Mouse (Mus musculus) left cerebral cortex, postnatal 10 days (tissue): ENCODE data around the gene Gch1. TPM values are rescaled to one million over a fixed set of nuclear protein-coding genes. Genes with fewer than 3 reads are reported as not detected.

Experiments
- DNase-seq, 2 experiments: peaks; one replicate each; pipeline ENCODE4 v3.0.0; 2021 to 2022; ENCODE audit warnings: low spot score in 2 of 2, mixed read lengths in 1 of 2; ENCODE audit errors: extremely low spot score in 1 of 2
- intact Hi-C: fragments of 180-260 bp; cut with DNase I; formaldehyde crosslinking; loops from one replicate; pipeline ENCODE4 v1.15.1; 2025
- total RNA-seq, 2 experiments: library from RNA; stranded (reverse); gene quantifications; 2 replicates each; pipeline ENCODE4 v1.2.3; 2021

Gene Gch1
- total RNA-seq, 2 experiments from 2014 or later, result 1.1 to 1.4 TPM

DNA sequence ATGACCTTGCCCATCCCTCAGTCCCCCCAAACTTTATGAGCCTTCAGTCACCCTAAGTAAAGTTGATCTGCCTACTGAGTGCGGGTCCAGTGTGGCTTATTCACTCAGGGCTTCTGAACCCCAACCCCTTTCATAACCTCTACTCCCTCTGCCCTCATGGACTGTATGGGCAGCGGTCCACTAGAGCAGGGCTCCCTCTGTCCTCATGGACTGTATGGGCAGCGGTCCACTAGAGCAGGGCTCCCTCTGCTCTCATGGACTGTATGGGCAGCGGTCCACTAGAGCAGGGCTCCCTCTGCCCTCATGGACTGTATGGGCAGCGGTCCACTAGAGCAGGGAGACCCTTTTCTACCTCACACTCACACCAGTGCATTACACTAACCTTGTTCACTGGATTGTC is 13.0 kb downstream of the Gch1 start:
- intact Hi-C loops, result no loop called here
- DNase-seq, result no peak

DNA sequence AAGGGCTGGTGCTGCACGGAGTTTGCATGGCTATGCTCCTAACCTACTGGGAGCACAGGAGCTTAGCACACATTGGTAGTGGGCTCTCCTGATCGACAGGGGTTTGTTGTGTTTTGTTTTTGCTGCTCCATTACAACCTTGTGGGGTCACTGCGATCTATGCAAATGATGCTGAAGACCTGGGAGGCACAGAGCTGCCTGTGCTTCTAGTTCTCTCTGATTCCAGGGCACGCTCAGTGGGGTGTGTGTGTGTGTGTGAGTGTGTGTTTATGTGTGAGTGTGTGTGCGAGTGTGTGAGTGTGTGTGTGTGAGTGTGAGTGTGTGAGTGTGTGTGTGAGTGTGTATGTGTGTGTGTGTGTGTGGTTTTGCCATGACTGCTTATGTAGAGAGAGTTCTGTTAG is 14.1 kb downstream of the Gch1 start:
- no peak for DNase-seq
- intact Hi-C loops, result no loop called here

DNA sequence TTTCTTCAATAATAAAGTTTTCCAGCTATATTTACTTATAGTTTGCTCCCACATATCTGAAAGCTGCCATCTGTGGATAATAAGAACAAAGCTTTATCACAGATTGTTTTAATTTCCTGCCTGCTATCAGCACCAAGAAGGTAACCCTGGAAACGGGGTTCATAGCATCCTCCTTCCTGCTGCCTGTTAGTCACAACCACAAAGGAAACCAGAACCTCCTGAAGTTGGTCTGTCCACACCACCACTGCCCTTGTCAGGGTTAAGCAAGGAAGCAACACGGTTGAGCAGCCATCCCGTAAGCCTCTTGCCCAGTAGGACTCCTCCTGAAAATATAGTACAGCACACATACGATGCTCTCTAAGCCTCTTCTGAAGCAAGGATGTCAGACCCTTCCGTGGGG is 17.1 kb downstream of the Gch1 start:
- intact Hi-C loops, result no loop called here

DNA sequence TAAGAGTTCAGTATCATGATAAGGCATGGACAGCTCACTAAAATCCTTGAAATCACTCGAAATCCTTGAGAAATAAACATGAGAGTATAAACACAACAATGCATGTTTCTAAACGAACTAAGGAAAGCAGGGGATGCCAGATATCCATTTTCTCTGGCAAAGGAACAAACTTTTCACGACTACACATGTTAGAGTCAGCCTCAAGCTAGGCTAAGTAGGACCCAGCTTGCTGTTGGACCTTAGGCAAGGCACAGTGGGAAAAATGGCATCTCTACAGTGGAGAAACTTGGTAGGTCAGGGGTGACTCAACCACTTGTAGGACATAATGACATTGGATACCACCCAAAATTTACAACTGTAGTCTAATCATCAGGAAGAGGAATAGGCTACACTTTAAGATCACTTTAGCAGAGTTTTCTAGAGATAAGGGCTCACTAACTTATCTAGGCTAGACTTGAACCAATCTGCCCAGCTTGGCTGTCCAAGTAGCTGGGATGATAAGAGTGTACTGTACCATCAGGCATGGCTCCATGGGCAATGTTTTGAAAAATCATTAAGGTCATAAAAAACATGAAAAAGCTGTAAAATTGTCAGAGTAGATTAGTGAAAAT is 18.6 kb downstream of the Gch1 start:
- intact Hi-C loops, result no loop called here
- DNase-seq, result no peak

More for the DNA sequence above, 17.1 kb downstream of the Gch1 start:
- no peak for DNase-seq

DNA sequence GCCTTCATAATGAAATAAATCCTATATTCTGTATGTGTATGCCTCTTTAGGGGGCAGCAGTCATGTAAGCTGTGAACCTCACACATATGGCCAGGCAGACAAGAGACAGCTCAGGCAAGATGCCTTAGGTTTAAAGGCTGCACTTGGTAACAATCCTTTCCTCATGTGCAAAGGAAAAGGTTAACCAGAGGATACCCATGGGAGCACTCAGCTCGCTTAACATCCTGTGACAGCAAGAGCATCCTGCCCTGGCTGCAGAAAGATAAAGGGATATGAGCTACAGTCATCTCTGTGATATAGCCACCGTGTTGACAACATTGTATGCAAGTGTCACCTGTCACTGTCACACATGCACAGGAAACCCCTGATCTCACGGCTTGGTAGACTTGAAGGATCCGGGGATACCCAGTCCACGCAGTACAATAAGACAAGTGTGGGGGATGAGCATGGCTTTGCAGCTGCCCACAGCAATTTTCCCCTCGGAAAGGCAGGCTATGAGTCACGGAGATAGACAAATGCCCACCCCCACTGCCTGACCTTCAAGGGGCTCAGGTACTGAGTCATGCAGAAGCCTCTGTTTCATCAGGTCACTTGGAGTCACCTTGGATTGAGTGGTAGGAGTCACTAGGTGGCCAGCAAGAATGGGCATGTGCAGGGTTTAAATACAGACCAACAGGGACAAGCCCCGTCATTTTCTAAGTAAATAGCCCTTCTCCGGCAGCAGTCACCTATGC is 19.4 kb downstream of the Gch1 start:
- no peak for DNase-seq
- intact Hi-C loops, result no loop called here

DNA sequence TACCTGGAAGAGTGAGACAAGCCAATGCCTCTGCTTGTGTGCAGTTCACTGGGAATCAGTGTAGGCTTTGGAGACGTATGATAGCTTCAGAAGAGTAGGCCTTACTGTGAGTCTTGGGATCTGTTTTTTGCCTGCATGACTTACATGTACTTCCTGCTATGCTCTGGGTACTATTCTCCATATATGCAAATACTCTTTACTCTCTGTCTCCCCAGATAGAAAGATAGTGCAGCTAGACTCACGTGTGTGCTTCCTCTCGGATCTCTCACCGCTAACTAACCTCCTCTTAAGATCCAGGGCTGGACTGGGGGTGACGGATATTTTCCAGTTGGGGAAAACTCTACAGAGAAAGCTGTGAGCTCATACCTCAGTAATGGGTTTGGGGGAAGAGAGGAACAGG is 23.5 kb downstream of the Gch1 start:
- intact Hi-C loops, result no loop called here
- DNase-seq, result no peak

DNA sequence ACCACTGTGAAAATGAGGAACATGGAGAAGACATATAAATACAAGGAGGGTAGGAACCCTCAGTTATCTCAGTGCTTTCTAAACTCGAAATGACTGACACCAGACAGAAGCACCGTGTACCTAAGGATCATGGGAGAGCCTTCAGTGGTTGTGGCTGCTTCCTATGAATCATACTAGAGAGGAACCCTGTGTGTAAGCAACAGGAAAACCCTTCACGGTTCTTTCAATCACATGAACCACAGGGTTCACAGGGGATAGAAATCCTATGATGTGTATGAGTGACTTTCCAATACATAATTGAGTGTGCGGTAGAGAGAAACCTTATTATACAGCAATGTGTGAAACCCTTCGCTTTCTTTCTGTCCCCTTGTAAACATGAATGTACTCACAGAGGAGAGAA is 24.1 kb downstream of the Gch1 start:
- intact Hi-C loops, result no loop called here
- no peak for DNase-seq

DNA sequence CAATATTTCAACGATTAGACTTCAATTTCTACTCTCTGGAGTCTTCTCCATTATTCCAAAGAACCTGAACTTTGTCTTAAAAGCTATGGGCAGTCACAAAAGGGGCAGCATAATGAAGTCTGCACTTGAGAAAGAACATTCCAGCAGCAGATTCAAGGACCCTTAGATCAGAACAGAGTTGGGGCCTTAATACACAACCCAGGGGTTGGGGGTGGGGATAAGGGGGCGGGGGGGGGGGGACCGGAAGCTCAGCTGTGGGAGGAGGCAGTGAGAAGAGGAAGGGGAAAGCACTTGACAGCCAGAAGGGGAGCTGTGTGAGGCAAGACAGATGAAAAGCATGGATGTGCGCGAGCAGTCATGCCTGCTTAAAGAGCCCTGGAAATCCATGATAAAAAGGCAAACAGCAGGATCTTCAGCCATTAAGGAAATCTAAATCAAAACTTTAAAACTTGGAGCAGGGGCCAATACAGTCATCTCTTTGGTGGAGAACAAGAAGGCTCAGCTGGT is 27.2 kb downstream of the Gch1 start:
- intact Hi-C loops, result no loop called here
- no peak for DNase-seq

DNA sequence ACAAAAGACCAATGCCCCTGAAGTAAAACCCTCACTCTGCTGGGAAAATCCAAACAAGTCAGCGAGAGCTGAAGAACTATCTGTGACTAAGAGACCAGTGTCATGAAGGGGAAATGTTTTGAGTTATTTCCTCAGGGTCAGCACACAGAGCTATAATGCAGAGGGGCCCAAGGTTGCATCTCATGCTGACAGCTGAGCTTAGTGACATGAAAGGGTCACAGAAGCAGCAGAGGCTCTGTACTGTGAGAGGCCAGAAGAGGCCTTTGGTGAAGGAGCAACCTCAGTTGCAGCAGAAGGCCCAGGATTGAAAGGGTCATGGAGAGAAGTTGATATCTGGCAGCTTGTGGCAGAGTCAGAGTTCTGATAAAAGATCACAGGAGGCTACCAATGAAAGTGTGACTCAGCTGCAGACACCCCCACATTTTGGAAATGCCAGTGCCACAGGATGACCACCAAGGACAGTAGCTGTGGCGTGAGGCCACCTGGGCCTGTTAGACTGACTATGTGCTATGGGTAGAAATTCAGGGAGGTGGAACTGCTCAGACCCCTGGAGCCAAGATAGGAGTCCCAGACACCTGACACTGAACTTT is 29.1 kb downstream of the Gch1 start:
- DNase-seq, result no peak
- intact Hi-C loops, result no loop called here

DNA sequence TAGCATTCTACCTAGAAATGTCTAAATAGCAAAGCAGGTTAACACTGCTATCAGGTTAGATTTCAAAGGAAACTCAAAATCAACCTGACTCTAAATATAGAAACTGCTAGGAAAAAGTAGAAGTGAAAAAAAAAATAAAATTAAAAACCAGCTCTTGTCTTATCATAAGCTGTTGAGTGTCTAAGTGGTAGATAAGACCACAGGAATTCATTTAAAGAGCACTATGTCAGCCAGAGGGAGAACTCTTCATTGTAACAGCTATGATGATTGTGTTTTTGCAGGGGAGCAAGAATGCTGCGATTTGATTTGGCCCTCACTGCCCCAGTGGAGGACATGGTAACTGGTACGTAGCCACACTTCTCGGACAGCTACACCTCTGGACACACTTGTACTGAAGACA is 34.9 kb downstream of the Gch1 start:
- DNase-seq, result no peak
- intact Hi-C loops, result no loop called here

DNA sequence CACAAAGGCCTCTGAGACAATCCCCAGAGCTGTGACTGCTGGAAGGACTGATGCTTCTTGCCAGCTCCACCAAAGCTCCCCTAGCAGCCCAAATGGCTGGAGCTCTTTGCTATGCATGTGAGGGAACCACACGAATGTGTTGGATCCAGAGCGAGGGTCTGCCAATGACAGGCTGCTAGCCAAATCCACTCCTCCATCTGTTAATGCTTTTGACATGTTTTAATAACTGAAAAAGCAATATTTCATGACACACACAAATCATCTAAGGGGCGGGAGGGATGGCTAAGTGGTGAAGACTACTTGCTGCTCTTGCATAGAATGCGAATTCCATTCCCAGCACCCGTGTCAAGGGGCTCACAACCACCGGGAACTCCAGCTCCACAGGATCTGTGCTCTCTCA is 37.9 kb downstream of the Gch1 start:
- no peak for DNase-seq

DNA sequence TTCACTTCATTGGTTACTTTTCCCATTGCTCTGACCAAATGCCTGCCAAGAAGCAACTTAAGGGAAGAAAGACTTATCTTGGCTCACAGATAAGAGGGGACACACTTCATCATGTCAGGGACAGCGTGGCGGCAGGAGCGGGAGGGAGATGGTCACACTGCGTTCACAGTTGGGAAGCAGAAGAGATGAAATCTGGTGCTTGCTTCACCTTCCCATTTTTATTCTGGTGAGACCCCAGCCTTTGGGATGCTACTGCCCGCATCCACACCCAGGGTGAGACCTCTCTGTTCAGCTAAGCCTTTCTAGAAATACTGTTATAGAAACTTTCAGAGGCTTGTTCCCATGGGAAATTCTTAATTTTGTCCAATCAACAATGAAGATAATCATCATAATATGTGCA is 44.9 kb downstream of the Gch1 start:
- no peak for DNase-seq
- intact Hi-C loops, result no loop called here

More for the DNA sequence above, 37.9 kb downstream of the Gch1 start:
- intact Hi-C loops, result no loop called here

DNA sequence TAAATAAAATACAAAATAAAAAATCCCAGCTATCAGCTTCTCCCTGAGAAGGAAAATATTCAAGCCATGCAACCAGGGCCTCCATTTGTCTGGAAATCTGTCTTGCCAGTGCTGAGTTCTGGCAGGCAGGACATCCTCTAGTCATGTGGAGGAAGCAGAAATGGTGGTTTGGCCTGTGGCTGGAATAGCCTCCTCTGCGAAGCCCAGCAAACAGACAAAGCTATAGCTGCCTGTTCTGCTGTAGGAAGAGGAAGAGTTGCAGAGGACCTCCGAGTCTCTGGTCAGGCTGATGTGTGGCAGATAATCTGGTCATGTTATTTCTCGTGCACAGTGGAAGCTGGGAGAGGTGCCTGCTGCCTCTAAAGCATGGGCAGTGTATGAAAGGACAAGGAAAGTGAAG is 50.4 kb downstream of the Gch1 start:
- intact Hi-C loops, result no loop called here
- no peak for DNase-seq

DNA sequence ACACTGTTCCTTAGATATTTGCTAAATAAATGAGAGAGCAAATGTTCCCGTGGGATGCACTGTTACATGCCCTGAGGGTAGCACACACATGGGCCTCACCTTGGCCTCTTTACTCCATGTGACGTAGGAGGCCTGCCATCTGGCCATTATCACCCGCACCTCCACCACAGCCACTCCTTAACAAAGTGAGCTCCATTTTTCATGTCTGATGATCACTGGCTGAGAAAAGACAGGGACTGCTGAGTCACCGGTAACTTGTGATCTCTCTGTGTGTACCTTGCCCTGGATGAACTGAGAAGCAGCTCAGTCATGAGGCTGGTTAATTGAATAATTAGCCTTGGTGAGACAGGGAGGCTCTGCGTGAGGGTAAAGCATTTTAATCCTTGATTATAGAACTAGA is 52.6 kb downstream of the Gch1 start:
- DNase-seq, result no peak
- intact Hi-C loops, result no loop called here

DNA sequence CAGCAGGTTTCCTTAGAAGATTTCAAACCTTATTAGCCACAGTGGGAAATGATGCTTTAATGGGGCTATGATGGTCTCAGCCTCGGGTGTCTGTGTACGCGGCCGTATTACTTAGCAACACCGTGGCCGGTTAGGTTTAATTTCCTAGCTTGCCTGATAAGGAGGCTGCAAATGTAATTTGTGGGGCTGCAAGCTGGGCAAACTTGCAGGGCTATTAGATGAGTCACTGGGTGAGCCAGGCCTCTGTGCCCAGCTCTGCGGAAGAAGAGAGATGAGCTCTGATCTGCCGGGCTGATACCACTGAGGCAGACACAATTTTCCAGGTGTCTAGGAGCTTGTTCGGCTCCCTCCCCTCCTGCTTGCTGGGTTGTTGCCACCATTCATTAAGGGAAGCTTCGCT is 55.3 kb downstream of the Gch1 start:
- no peak for DNase-seq
- intact Hi-C loops, result no loop called here

DNA sequence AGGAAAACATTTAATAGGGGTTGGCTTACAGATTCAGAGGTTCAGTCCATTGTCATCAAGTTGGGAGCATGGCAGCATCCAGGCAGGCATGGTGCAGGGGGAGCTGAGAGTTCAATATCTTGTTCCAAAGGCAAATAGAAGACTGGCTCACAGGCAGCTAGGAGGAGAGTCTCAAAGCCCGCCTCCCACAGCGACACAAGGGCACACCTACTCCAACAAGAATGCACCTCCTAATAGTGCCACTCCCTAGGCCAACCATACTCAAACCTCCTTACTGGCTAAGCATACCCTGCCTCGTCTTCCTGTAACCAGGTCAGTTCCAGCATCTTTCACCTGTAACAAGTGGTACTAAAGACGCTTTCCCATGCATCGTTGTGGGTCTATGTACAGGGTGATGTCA is 61.2 kb downstream of the Gch1 start:
- intact Hi-C loops, result no loop called here
- DNase-seq, result peak in 1 of 2 experiments; percentile 3

DNA sequence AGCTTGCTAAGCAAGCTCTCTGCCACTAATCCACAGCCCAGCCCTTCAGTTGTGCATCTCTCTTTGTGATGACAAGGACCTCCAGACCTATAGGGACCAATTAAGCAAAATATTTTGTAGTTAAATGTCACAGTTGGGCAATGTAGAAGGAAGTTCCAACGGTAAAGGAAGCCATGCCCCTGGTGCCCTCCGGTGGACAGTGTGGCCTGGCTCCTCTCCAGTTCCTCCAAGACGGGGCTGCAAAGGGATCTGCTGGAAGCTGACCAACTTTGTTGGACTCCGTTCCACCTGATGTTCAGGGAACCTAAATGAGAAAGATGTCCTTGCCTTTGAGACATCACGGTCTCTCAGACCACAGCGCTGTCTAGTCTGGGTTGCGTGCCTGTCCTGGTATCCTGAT is 71.7 kb downstream of the Gch1 start:
- intact Hi-C loops, result no loop called here
- DNase-seq, result no peak

DNA sequence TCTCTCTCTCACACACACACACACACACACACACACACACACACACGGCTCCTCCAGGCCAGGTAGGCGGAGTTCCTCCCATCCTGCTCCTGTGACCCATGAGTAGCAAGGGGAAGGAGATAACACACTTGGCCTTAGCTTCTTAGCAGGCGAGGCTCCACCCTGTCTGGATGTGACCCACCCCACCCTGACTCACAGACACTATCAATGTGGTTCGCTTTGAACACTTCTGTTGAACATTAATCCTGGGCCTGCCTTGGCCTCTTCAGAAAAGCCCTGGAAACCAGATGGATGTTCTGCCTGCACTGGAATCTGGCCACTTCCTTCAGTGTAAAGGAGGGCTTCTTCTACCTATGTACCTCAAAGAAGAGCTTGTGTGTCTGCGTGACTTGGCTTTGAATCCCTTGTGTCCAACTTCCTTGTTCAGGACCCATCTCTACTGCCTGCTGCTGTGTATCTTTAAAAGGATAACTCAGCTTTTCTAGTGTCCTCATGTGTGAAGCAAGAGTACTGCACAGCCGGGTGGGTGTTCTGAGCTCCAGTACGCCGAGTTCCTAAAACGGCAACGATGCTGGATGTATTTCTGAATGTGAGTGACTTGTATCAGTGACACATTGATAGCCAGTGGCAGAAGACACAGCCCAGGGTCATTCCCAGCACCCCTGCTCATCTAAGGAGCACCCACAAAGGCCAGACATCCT is 73.0 kb downstream of the Gch1 start:
- intact Hi-C loops, result no loop called here
- no peak for DNase-seq

DNA sequence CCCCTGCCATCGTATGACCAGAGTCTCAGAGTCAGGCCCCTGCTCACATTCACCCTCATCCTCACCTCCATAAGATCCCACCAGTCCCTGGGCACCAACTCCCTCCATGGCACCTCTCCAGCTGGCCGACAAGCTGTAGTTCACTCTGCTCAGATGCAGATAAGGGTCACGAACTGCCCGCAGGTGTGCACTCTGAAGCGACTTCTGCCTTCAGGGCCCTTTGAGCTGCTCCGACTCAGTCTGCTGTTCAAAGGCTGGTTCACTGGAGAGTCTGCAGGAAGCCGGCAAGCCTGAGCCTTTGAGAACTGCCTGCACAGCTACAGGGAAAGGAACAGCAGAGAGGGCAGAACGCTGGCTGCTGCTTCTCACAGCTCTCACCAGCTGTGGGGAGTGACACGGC is 74.1 kb downstream of the Gch1 start:
- intact Hi-C loops, result no loop called here

DNA sequence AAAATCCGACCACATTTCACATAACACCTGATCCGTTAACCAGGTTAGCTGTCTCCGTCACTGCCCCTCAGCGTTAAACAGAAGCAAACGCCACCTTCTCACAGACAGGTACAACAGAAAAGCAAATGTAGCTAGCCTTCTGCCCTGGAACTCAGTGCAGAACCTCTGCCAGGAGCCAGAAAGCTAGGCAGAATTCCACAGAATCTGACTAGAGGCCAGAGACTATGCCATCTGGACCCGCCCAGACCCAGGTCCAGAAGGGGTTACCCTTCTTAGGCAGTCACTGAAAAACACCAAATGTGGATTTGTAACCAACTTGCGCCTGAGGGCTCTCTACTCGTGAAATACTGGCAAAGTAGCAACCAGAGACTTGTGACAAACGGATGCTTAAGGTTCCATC is 77.9 kb downstream of the Gch1 start:
- no peak for DNase-seq
- intact Hi-C loops, result no loop called here

More for the DNA sequence above, 74.1 kb downstream of the Gch1 start:
- DNase-seq, result no peak
